Mouse (Mus musculus) forebrain, embryonic 13.5 days (tissue): ENCODE measurements around the gene Prrx2. TPM values are rescaled to one million over a fixed set of nuclear protein-coding genes. Genes with fewer than 3 reads are reported as not detected.

ENCODE experiments used
- ATAC-seq: fragments of 200-750 bp; cut with Nextera tagmentation; 2 replicates; pipeline ENCODE4 v1.8.0; 2017
- H3K27ac ChIP-seq: fragments of 300-500 bp; sonication (generic); 2 replicates; pipeline ENCODE4 v1.5.1; 2015; ENCODE audit warnings: inconsistent platforms, mild to moderate bottlenecking, moderate library complexity
- H3K27me3 ChIP-seq: fragments of 300-500 bp; sonication (generic); 2 replicates; pipeline ENCODE4 v1.6.1; 2015; ENCODE audit warnings: mild to moderate bottlenecking, inconsistent platforms
- H3K36me3 ChIP-seq: fragments of 300-500 bp; sonication (generic); 2 replicates; pipeline ENCODE4 v1.6.1; 2015; ENCODE audit warnings: mild to moderate bottlenecking, inconsistent platforms; ENCODE audit not compliant: poor library complexity, severe bottlenecking
- H3K4me1 ChIP-seq: fragments of 300-500 bp; sonication (generic); 2 replicates; pipeline ENCODE4 v1.6.1; 2015; ENCODE audit warnings: inconsistent platforms
- H3K4me2 ChIP-seq: fragments of 300-500 bp; sonication (generic); 2 replicates; pipeline ENCODE4 v1.6.1; 2015; ENCODE audit warnings: inconsistent platforms, mild to moderate bottlenecking, moderate library complexity
- H3K4me3 ChIP-seq: fragments of 300-500 bp; sonication (generic); 2 replicates; pipeline ENCODE4 v1.5.1; 2015; ENCODE audit warnings: mild to moderate bottlenecking, inconsistent platforms
- H3K9ac ChIP-seq: fragments of 300-500 bp; sonication (generic); 2 replicates; pipeline ENCODE4 v1.6.1; 2015; ENCODE audit warnings: mild to moderate bottlenecking, inconsistent platforms
- H3K9me3 ChIP-seq: fragments of 300-500 bp; sonication (generic); replicated peaks from 2 replicates; pipeline ENCODE4 v1.6.1; 2016; ENCODE audit warnings: inconsistent platforms
- WGBS: fragments of 180-500 bp; shearing (Covaris S2); methylation state at CpG from one replicate; pipeline ENCODE4 v1.1.7; 2015; 5-methylcytosine and 5-hydroxymethylcytosine counted together
- polyA plus RNA-seq: library from polyadenylated mRNA; unstranded; fragments of >200 nt; fragmentation: Nextera tagmentation; extraction: Ambion mirVana; gene quantifications from 2 replicates; pipeline ENCODE4 v1.2.1, GENCODE M21; 2015

The Prrx2 gene
- polyA plus RNA-seq, 1 experiment from 2014 or later = 1.8 TPM

DNA sequence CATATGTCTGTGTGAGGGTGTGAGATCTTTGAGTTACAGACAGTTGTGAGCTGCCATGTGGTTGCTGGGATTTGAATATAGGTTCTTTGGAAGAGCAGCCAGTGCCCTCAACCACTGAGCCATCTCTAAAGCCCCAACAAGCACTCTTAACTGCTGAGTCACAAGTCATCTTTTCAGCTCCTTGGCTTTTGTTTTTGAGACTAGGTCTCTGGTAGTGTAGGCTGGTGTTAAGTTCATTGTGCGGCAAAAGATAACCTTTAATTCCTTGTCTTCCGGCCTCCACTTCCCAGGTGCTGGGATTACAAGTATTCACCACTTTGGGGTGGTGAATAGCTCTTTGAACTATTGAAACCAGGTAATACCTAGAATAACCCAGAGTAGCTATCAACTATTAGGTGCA is 28.8 kb upstream of the Prrx2 start:
- peaks cover 44% of the 10 kb centered on the region for H3K4me1 ChIP-seq
- no peaks in the 10 kb centered on the region for H3K36me3 ChIP-seq
- no peak for ATAC-seq
- no peak overlapping the region for H3K4me2 ChIP-seq
- no peaks in the 10 kb centered on the region for H3K9me3 ChIP-seq
- peaks cover 23% of the 10 kb centered on the region for H3K27me3 ChIP-seq
- no peak overlapping the region for H3K27ac ChIP-seq
- 95% methylated on average over 2 of the region's 2 CpGs for WGBS
- H3K4me3 ChIP-seq = no peak overlapping the region
- no peak overlapping the region for H3K9ac ChIP-seq

DNA sequence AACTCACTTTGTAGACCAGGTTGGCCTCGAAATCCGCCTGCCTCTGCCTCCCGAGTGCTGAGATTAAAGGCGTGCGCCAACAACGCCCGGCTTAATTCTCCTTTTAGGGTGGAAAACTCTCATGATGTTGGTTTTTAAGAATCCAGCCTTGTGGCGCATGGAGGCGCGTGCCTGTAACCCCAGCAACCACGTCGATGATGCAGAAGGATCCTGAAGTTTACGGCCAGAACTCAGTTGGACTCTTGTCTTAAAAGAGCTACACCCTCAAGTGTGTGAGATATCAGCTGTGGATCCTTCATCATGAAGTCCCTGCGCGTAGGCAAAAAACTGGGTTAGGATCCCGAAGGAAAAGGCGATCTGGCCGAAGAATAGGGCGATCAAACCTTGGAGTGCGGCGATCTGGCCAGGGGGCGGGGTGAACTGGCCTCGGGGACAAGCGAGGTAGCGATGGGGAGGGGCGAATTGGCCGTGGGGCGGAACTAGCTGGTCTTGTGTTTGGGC is 27.6 kb upstream of the Prrx2 start:
- peaks cover 11% of the 10 kb centered on the region for H3K27me3 ChIP-seq
- ATAC-seq = peak; percentile 50
- WGBS = 8% methylated on average over 28 of the region's 28 CpGs

DNA sequence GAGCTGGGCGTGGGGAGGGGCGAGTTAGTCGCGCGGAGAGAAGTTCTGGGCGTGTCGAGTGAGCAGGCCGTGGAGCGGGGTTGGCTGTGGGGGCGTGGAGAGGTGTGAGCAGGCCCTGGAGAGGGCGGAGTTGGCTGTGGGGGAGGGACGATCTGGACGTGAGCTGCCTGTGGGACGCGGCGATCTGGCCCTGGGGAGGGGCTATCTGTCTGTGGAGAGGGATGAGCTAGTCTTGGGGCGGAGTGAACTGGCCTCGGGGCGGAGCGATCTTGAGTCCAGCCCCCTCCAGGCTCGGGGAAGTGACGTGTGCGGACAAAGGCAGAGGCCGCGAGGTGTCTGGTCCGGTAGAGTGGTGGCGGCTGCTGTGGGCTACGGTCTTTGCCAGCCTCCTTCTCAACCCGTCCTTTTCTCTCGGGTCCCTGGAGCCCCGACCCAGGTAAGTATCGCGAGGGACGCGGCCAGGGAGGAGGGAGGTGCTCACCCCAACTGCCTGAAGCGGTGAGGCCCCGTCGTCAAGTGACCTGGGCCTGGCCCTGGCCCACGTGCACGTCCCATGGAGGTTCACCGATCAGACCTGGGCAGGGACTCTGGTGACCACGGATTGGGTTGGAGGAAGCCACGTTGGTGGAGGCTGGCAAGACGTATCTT is 27.0 kb upstream of the Prrx2 start, which contains the start of gene Ntmt1:
Ntmt1 (plus strand) TSS at position 179 of the 648 bp plus-strand sequence.
- peak within 1 kb of the TSS; percentile 82 for H3K4me3 ChIP-seq

More for the DNA sequence above, 27.6 kb upstream of the Prrx2 start:
- Histone ChIP-seq H3K9ac (peak overlapping the region; percentile 97), H3K4me3 (peak overlapping the region; percentile 82), H3K36me3 (peaks cover 4% of the 10 kb centered on the region), H3K4me2 (peak overlapping the region; percentile 94), H3K9me3 (no peaks in the 10 kb centered on the region), H3K27ac (peak overlapping the region; percentile 78), H3K4me1 (peaks cover 34% of the 10 kb centered on the region)

DNA sequence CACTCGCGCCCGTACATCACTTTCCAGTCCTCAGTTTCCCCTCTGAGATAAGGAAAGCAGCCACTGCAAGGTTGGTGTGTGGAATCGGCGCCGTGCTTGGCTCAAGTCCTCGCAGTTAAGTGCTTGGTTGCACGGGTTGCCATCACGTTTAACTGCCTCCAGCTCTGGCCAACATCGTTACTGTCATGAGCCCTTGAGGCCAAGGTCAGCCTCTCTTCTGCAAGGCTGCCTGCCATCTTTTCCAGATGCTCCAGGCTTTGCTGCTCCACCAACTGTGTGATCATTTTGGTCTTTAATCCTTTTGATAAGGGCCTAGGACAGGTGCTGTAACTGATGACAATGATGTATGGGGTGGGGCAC is 26.5 kb upstream of the Prrx2 start:
- H3K4me1 ChIP-seq = peaks cover 34% of the 10 kb centered on the region
- H3K36me3 ChIP-seq = peaks cover 14% of the 10 kb centered on the region
- H3K9me3 ChIP-seq = no peaks in the 10 kb centered on the region
- peaks cover 2% of the 10 kb centered on the region; the same call in 1 of the 2 replicates for H3K27me3 ChIP-seq
- H3K9ac ChIP-seq = peak overlapping the region; percentile 97
- WGBS = 5% methylated on average over 10 of the region's 10 CpGs
- H3K27ac ChIP-seq = peak overlapping the region; percentile 78
- H3K4me2 ChIP-seq = peak overlapping the region; percentile 94
- no peak for ATAC-seq
- peak overlapping the region; percentile 82 for H3K4me3 ChIP-seq

More for the DNA sequence above, 27.0 kb upstream of the Prrx2 start, which contains the start of gene Ntmt1:
- no peaks in the 10 kb centered on the region for H3K9me3 ChIP-seq
- peaks cover 34% of the 10 kb centered on the region for H3K4me1 ChIP-seq
- peak; percentile 96 for ATAC-seq
- H3K27ac ChIP-seq = peak within 1 kb of the TSS; percentile 78
- peak within 1 kb of the TSS; percentile 97 for H3K9ac ChIP-seq
- H3K27me3 ChIP-seq = peaks cover 8% of the 10 kb centered on the region
- peaks cover 9% of the 10 kb centered on the region for H3K36me3 ChIP-seq
- under 1% methylated on average over 42 of the region's 44 CpGs for WGBS
- H3K4me2 ChIP-seq = peak within 1 kb of the TSS; percentile 94

DNA sequence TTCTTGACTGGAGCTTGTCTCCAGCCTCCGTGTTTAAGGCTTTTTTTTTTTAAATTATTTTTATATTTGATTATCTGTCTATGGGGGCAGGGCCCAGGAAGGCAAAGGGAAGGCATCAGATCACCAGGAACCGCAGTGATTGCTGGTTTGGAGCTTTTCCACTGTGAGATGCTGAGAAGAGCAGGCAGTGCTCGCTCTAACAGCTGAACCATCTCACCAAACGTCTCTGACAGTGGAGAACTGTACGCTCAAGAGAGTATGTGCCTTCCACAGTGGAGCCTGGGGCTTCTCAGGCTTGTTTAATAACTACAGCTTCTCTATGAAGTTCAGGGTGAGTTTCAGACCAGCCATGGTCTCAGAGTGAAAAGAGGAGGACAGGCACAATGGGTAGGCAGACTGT is 25.3 kb upstream of the Prrx2 start:
- no peak overlapping the region for H3K27ac ChIP-seq
- H3K27me3 ChIP-seq = no peaks in the 10 kb centered on the region
- peak overlapping the region; percentile 48; the same call in 1 of the 2 replicates for H3K9ac ChIP-seq
- H3K36me3 ChIP-seq = peaks cover 27% of the 10 kb centered on the region
- H3K4me1 ChIP-seq = peaks cover 34% of the 10 kb centered on the region
- 0 out of 2 replicates have a peak overlapping the region, but pooled peaks have one; percentile 9 for H3K4me3 ChIP-seq
- H3K9me3 ChIP-seq = no peaks in the 10 kb centered on the region
- peak overlapping the region; percentile 94 for H3K4me2 ChIP-seq
- 92% methylated on average over 5 of the region's 5 CpGs for WGBS
- ATAC-seq = no peak

DNA sequence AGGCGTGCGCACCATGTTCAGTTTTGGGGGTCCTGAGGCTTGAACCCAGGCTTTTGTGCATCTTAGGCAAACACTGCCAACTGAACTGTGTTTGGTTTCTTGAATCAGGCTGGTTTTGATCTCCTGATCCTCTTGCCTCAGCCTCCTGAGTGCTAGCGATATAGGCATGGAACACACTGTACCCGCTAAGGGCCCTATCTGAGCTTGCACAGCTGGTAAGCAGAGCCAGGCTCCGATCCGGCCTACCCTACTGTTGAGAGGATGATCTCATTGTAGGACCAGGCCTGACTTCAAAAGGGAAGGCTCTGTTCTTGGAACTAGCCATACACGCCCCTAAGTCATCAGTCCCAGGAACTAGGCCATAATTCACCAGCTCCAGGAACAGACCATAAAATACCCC is 24.2 kb upstream of the Prrx2 start:
- WGBS = 90% methylated on average over 7 of the region's 7 CpGs
- Histone ChIP-seq H3K4me2 (no peak overlapping the region), H3K27me3 (no peaks in the 10 kb centered on the region), H3K27ac (no peak overlapping the region), H3K36me3 (peaks cover 37% of the 10 kb centered on the region), H3K9ac (no peak overlapping the region), H3K4me1 (peaks cover 34% of the 10 kb centered on the region), H3K9me3 (no peaks in the 10 kb centered on the region), H3K4me3 (no peak overlapping the region)
- no peak for ATAC-seq

DNA sequence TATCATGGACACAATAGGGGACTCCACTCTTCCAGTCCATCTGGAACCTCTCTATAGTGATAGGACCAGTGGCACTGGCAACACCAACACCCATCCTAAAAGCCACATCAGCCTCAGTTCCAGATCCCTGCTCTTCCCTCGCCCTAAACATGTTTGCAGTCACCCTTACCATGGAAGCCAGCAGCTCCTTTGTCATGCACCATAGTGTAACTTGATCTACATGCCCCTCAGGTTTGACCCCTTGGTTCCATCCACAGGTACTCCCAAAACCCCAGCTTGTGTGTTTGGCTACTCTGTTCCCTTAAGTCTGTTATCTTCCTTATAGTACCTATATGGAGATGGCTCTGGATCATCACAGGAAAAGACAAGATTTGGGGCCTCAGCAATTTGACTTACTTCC is 18.4 kb upstream of the Prrx2 start:
- 91% methylated on average over 1 of the region's 1 CpGs for WGBS

DNA sequence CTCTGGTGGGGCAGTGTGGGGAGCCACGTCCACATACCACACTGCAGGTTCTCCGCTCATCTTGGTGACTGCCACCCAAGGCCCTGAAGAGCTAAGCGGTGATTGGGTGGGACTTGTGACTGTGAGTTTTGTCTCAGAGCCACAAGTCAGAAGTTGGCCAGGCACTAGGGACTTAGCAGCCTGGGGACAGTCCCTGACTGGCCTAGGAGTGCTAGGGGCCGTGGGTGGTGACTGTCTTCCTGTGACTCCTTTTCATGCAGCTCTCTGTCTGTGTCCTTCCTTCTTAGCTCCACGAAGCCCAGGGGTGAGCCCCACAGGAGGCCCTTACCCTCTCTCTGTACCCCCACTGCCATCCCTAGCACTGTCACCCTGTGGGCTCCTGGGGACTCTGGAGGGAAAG is 14.9 kb upstream of the Prrx2 start:
- 92% methylated on average over 5 of the region's 5 CpGs for WGBS
- H3K9ac ChIP-seq = no peak overlapping the region
- no peak overlapping the region for H3K4me2 ChIP-seq
- H3K4me3 ChIP-seq = no peak overlapping the region
- H3K27ac ChIP-seq = no peak overlapping the region
- no peaks in the 10 kb centered on the region for H3K27me3 ChIP-seq
- H3K9me3 ChIP-seq = 0 out of 2 replicates have a peak, but pooled peaks cover 8% of the 10 kb centered on the region
- ATAC-seq = no peak
- peaks cover 95% of the 10 kb centered on the region for H3K36me3 ChIP-seq
- peaks cover 14% of the 10 kb centered on the region for H3K4me1 ChIP-seq

More for the DNA sequence above, 18.4 kb upstream of the Prrx2 start:
- H3K9me3 ChIP-seq = 0 out of 2 replicates have a peak, but pooled peaks cover 8% of the 10 kb centered on the region
- peaks cover 92% of the 10 kb centered on the region for H3K36me3 ChIP-seq
- no peaks in the 10 kb centered on the region for H3K27me3 ChIP-seq
- H3K4me2 ChIP-seq = no peak overlapping the region
- no peak overlapping the region for H3K9ac ChIP-seq
- H3K4me1 ChIP-seq = no peaks in the 10 kb centered on the region
- H3K27ac ChIP-seq = no peak overlapping the region
- no peak overlapping the region for H3K4me3 ChIP-seq
- ATAC-seq = no peak

DNA sequence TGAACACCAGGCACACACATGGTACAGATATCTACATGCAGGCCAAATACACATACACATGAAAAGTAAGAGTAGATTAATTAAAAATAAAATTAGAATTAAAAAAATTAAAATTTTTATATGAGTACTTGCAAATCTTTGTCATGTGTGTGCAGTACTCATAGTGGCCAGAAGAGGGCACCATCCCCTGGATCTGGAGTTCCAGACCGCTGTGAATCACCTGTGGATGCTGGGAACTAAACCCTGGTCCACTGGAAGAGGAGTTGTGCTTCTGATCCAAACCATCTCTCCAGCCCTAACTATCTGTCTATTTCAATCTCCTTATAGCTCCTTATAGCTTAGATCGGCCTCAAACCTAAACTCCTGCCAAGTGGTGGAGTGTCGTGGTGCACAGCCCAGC is 13.7 kb upstream of the Prrx2 start:
- no peak overlapping the region for H3K4me2 ChIP-seq
- no peak overlapping the region for H3K27ac ChIP-seq
- H3K4me3 ChIP-seq = no peak overlapping the region
- H3K9ac ChIP-seq = no peak overlapping the region
- H3K4me1 ChIP-seq = peaks cover 14% of the 10 kb centered on the region
- H3K27me3 ChIP-seq = no peaks in the 10 kb centered on the region
- WGBS = 96% methylated on average over 3 of the region's 3 CpGs
- no peak for ATAC-seq
- H3K9me3 ChIP-seq = 0 out of 2 replicates have a peak, but pooled peaks cover 8% of the 10 kb centered on the region
- peaks cover 95% of the 10 kb centered on the region for H3K36me3 ChIP-seq

DNA sequence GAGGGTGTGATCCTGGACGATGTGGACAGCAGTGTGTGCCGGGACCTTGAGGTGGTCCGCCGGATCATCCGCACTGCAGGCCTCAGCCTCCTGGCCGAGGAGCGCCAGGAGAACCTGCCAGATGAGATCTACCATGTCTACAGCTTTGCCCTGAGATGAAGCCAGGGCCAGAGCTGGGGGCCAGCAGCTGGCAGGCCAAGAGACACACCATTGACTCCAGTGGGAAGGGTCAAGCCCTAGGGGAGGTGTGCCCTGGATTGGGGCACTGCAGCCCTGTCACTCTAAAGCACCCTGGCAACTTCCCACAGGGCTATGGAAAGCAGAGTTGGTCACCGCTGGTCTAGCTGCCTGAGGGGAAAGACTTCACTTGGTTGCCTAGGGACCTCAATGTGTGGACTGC is 12.3 kb upstream of the Prrx2 start:
- 94% methylated on average over 8 of the region's 8 CpGs for WGBS
- no peak overlapping the region for H3K4me2 ChIP-seq
- peaks cover 27% of the 10 kb centered on the region for H3K4me1 ChIP-seq
- 0 out of 2 replicates have a peak, but pooled peaks cover 8% of the 10 kb centered on the region for H3K9me3 ChIP-seq
- no peak overlapping the region for H3K4me3 ChIP-seq
- ATAC-seq = no peak
- H3K9ac ChIP-seq = peak overlapping the region; percentile 26; the same call in 1 of the 2 replicates
- H3K27ac ChIP-seq = 0 out of 2 replicates have a peak overlapping the region, but pooled peaks have one; percentile 28
- H3K27me3 ChIP-seq = no peaks in the 10 kb centered on the region
- peaks cover 89% of the 10 kb centered on the region for H3K36me3 ChIP-seq

DNA sequence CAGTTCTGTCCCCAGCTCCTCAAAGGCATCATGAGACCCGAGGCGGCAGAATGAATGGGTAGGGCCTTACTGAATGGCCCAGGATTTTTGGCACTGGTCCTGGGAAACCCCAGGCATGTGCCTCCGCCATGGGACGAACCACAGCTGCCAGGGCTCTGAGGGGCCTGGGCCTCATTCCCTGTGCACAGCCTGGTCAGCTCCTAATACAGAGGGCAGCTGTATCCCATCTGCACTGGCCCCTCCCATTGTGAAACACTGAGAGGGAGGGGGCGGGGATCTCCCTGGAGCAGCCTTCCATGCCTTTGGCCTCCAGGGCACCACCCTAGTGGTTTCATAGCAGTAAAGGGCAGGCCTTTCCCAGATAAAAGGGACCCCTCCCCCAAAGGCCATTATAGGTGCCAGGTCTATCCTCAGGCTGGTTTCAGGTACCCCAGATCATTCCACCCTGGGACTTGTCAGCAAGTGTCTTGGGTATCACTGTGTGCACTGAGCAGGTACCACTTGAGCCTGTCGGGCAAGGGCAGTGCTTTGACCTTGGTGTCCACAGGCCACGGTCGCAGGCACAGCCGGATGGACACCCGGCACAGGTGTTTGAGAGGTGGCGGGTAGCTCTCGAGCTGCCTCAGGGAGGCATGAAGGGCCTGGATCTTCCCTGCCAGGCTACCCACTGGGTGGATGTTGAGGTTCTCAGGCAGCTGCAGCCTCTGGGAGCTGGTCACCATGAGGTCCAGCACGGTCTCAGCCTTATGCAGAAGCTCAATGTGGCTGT is 11.2 kb upstream of the Prrx2 start:
- H3K4me1 ChIP-seq = peaks cover 29% of the 10 kb centered on the region

More for the DNA sequence above, 11.2 kb upstream of the Prrx2 start:
- WGBS = 72% methylated on average over 13 of the region's 13 CpGs
- Histone ChIP-seq H3K27me3 (no peaks in the 10 kb centered on the region), H3K4me3 (no peak overlapping the region), H3K27ac (peak overlapping the region; percentile 55), H3K36me3 (peaks cover 79% of the 10 kb centered on the region), H3K9me3 (0 out of 2 replicates have a peak, but pooled peaks cover 8% of the 10 kb centered on the region), H3K9ac (peak overlapping the region; percentile 14; the same call in 1 of the 2 replicates), H3K4me2 (no peak overlapping the region)
- no peak for ATAC-seq
